Mouse (Mus musculus): Measurements from ENCODE around the gene Hbp1. TPM values are rescaled to one million over a fixed set of nuclear protein-coding genes. Genes with fewer than 3 reads are reported as not detected.

Hbp1 gene
- polyA plus RNA-seq, 1 experiment from 2014 or later, result 89.2 TPM

DNA sequence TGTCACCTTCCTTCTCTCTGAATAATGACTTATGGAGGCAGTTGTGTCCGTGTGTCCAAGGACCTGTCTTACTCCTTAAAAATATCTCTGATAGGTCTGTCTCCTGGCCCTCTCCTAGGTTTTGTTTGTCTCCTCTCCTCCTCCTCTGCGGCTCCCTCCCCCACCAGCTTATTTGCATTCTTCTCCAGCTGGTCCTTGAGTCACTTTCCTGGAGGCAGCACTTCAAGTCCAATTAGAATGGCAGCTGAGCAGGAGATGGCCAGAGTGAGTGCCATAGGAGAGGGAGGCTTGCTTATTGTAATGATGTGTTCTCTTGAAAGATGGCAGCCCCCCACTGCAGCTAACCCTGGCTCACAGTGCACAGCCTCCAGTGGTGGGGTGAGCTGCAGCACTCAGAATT, 54.4 kb downstream of the Hbp1 start:
- no peak for ATAC-seq
- 21% methylated on average over 2 of the region's 2 CpGs for WGBS

DNA sequence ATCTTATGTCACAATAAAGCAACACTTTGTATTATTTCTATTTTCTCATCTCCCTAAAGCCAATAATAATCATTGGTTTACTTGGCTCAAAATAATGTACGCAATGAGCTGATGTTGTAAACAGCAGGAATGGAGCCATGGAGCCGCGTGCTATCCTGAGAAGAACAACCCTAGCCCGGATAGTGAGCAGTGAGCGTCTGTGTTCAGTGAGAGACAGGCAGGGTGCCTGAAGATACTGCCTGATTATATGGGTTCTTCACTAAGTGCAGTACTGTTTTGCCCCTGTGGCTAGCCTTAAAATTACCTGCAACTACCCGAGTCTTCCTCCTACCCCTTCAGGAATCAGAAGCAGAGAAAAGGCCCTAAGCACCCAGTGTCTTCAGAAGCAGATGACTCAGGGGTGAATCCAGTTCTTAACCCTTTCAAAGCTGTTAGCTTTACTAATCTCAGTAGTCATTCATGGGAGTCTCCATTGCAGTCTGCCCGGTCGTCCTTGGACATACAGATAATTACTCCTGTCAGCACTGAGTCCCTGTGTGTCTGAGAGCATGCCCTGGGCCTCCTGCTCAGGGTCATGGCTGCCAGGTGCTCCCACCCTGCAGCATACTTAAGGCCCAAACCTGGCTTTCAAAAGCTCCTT, 55.1 kb downstream of the Hbp1 start:
- Histone ChIP-seq H3K4me2 (replicated peaks) (no peak overlapping the region), H3K4me1 (replicated peaks) (0 out of 2 replicates have a peak, but pooled peaks cover 7% of the 10 kb centered on the region), H3K4me3 (replicated peaks) (no peak overlapping the region), H3K9me3 (no peaks in the 10 kb centered on the region), H3K27ac (no peak overlapping the region), H3K27me3 (replicated peaks) (no peaks in the 10 kb centered on the region), H3K36me3 (no peaks in the 10 kb centered on the region), H3K9ac (no peak overlapping the region)
- ATAC-seq, result peak; percentile 66
- 43% methylated on average over 8 of the region's 8 CpGs for WGBS

More for the DNA sequence above, 54.4 kb downstream of the Hbp1 start:
- Histone ChIP-seq H3K4me2 (replicated peaks) (no peak overlapping the region), H3K36me3 (no peaks in the 10 kb centered on the region), H3K4me3 (replicated peaks) (no peak overlapping the region), H3K9me3 (no peaks in the 10 kb centered on the region), H3K27ac (no peak overlapping the region), H3K4me1 (replicated peaks) (0 out of 2 replicates have a peak, but pooled peaks cover 7% of the 10 kb centered on the region), H3K9ac (no peak overlapping the region), H3K27me3 (replicated peaks) (no peaks in the 10 kb centered on the region)

DNA sequence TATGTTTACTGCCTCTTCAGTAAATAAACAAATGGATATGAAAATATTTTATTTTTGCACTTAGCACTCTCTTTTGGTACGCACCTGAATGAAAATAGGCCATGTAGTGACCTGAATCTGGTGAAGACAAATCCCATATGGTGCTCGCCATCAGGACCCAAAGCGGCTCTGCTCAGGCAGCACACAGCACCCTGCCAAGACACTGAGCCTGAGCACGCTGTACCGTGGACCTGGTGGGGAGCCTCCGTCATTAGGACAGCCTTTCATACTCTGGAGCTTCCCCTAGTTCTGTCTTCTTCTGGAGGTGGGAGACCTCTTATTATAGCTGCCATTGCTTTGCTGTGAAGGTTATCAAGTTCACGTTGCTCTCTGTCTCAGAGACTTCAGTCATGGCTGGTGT, 57.6 kb downstream of the Hbp1 start:
- no peak overlapping the region for H3K4me3 ChIP-seq (replicated peaks)
- no peak for ATAC-seq
- H3K4me1 ChIP-seq (replicated peaks), result 0 out of 2 replicates have a peak, but pooled peaks cover 7% of the 10 kb centered on the region
- no peak overlapping the region for H3K4me2 ChIP-seq (replicated peaks)
- H3K9me3 ChIP-seq, result no peaks in the 10 kb centered on the region
- no peak overlapping the region for H3K27ac ChIP-seq
- no peaks in the 10 kb centered on the region for H3K27me3 ChIP-seq (replicated peaks)
- H3K9ac ChIP-seq, result no peak overlapping the region
- H3K36me3 ChIP-seq, result no peaks in the 10 kb centered on the region
- WGBS, result 88% methylated on average over 7 of the region's 7 CpGs

DNA sequence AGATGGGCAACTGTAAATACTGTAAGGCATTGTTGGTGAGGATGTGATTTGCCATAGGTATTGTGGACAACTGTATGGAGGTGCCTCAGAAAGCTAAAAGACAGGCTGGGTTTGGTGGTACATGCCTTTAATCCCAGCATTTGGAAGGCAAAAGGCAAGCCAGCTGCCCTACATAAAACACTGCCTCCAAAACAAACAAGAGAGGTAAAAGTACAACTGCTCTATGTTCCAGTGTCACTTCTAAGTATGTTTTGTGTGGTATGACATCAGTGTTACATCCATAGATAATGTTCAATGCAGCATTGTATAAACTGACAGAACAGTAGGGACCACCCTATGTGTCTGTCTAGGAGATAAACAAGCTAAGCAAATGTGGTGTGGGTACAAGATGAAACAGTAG, 58.3 kb downstream of the Hbp1 start:
- no peak overlapping the region for H3K4me2 ChIP-seq (replicated peaks)
- 0 out of 2 replicates have a peak, but pooled peaks cover 7% of the 10 kb centered on the region for H3K4me1 ChIP-seq (replicated peaks)
- H3K4me3 ChIP-seq (replicated peaks), result no peak overlapping the region
- no peak for ATAC-seq
- H3K36me3 ChIP-seq, result no peaks in the 10 kb centered on the region
- no peaks in the 10 kb centered on the region for H3K9me3 ChIP-seq
- H3K27me3 ChIP-seq (replicated peaks), result no peaks in the 10 kb centered on the region
- no peak overlapping the region for H3K9ac ChIP-seq
- no peak overlapping the region for H3K27ac ChIP-seq

DNA sequence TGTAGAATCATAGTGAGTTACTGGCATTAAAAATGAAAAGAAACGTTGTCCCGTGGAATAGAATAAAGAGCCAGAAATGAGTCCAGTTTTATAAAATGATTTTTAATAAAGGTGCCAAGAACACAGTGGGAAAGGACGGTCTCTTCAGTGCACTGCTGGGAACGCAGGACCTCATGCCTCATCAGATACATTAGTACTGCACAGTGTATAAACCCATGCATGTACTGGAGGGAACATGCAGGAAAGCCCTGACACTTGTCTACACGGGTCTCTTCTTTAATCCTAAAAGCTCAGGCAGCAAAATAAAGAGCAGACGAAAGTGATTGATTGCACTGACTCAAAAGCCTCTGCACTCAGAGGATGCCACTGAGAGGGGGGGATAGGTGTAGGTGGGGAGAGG, 59.6 kb downstream of the Hbp1 start:
- H3K4me3 ChIP-seq (replicated peaks), result no peak overlapping the region
- no peaks in the 10 kb centered on the region for H3K36me3 ChIP-seq
- 65% methylated on average over 6 of the region's 6 CpGs for WGBS
- H3K27ac ChIP-seq, result no peak overlapping the region
- H3K9me3 ChIP-seq, result no peaks in the 10 kb centered on the region
- no peak for ATAC-seq
- H3K4me1 ChIP-seq (replicated peaks), result 0 out of 2 replicates have a peak, but pooled peaks cover 3% of the 10 kb centered on the region
- no peak overlapping the region for H3K9ac ChIP-seq
- no peaks in the 10 kb centered on the region for H3K27me3 ChIP-seq (replicated peaks)
- no peak overlapping the region for H3K4me2 ChIP-seq (replicated peaks)

DNA sequence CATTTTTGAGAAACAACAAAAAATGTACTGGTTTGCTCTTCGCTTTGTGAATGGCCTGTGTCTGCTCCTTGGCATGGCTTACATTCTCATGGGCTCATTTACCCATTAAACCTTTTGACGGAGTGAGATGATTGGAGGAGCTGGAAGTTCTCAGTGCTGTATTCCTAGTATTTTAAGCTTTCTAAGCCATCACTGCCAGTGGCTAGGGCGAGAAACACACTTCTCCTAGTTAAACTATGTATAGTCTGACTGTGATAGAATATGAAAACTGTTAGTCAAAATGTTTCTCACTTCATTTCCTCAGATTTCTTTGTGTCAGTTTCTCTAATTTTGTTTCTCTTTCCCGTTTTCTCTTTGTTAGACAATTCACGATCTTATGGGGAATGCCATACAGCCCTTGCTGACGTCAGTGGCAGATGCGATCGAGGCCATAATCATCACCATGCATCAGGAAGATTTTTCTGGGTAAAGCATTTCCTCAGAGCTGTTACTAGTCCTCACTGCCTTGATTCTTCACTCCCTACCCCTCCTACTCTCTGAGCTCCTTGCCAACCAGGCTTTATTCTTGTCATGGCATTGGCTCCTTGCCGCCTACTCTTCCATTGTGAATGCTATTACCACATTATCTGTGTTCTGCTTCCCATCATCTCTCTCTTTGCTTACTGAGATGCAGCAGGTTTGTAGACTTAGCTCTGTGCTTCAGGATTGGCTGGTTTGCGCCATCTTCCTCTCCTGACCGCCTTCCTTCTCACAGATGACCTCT, 64.3 kb downstream of the Hbp1 start:
- Histone ChIP-seq H3K27ac (no peak overlapping the region), H3K9me3 (no peaks in the 10 kb centered on the region), H3K4me2 (replicated peaks) (no peak overlapping the region), H3K36me3 (no peaks in the 10 kb centered on the region), H3K9ac (no peak overlapping the region), H3K4me3 (replicated peaks) (no peak overlapping the region), H3K27me3 (replicated peaks) (no peaks in the 10 kb centered on the region), H3K4me1 (replicated peaks) (no peaks in the 10 kb centered on the region)
- WGBS, result 93% methylated on average over 11 of the region's 11 CpGs
- ATAC-seq, result no peak

DNA sequence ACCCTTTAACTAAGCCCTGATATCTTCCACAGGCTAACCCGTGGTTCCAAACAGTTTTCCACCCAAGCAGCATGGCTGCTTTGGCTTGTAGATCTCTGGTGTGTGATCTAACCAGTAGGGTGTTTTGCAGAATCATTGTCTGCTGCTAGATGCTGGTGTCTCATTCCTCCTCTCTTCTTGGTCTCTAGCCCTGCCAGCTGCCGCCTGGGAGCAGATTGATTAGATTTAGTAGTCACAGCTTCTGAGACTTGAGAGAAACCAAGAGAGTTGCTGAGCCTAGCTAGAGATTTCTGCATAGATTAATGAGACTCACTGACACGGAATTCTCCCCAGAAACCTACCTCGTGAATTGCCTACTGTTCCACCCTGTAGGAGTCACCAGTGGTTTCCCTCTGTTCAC, 65.3 kb downstream of the Hbp1 start:
- no peak overlapping the region for H3K4me3 ChIP-seq (replicated peaks)
- ATAC-seq, result no peak
- H3K4me2 ChIP-seq (replicated peaks), result no peak overlapping the region
- H3K4me1 ChIP-seq (replicated peaks), result no peaks in the 10 kb centered on the region
- H3K27ac ChIP-seq, result no peak overlapping the region
- H3K9ac ChIP-seq, result no peak overlapping the region
- no peaks in the 10 kb centered on the region for H3K27me3 ChIP-seq (replicated peaks)
- no peaks in the 10 kb centered on the region for H3K36me3 ChIP-seq
- WGBS, result 78% methylated on average over 4 of the region's 4 CpGs
- no peaks in the 10 kb centered on the region for H3K9me3 ChIP-seq

DNA sequence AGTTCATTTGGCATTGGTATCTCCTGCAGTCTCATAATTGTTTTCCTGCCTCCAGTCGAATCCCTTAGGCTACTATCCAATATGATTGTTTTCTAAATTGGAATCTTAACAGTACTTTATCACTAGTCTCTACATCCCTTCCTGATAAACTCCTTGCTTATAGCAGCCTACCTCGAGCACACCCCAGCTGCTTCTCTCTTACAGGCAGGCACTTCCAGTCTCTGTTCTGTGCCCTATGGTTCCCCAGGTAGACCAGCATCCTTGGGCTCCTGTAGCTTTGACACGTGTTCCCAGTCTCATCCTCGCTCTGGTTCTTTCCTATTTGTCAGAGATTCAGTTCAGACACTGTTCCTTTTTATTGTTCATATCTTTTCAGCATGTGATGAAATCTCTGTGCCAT, 66.0 kb downstream of the Hbp1 start:
- Histone ChIP-seq H3K36me3 (no peaks in the 10 kb centered on the region), H3K4me3 (replicated peaks) (no peak overlapping the region), H3K9me3 (no peaks in the 10 kb centered on the region), H3K4me2 (replicated peaks) (no peak overlapping the region), H3K27me3 (replicated peaks) (no peaks in the 10 kb centered on the region), H3K4me1 (replicated peaks) (no peaks in the 10 kb centered on the region), H3K27ac (no peak overlapping the region), H3K9ac (no peak overlapping the region)
- no peak for ATAC-seq
- WGBS, result 84% methylated on average over 4 of the region's 4 CpGs

DNA sequence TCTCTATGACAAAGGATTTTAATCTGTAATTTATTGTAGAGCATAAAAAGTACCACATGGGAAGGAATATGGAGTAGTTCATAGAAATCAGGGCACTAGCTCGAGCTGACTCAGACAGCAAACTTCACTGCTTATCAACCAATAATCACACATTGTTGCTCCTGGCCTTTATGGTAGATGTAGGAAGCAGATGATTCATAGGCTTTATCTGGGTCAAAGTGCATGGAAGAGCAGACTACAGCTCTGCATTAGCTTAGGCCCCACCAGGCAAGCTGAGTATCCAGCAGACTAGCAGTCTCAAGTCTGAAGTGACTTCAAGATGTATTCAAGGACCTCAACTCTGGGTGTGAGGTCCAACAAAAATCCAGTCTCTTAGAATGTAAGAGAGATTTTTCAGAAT, 67.6 kb downstream of the Hbp1 start:
- Histone ChIP-seq H3K9ac (no peak overlapping the region), H3K4me3 (replicated peaks) (no peak overlapping the region), H3K4me1 (replicated peaks) (no peaks in the 10 kb centered on the region), H3K36me3 (no peaks in the 10 kb centered on the region), H3K27ac (no peak overlapping the region), H3K9me3 (no peaks in the 10 kb centered on the region), H3K4me2 (replicated peaks) (no peak overlapping the region), H3K27me3 (replicated peaks) (no peaks in the 10 kb centered on the region)
- peak; percentile 97 for ATAC-seq
- 29% methylated on average over 1 of the region's 1 CpGs for WGBS

DNA sequence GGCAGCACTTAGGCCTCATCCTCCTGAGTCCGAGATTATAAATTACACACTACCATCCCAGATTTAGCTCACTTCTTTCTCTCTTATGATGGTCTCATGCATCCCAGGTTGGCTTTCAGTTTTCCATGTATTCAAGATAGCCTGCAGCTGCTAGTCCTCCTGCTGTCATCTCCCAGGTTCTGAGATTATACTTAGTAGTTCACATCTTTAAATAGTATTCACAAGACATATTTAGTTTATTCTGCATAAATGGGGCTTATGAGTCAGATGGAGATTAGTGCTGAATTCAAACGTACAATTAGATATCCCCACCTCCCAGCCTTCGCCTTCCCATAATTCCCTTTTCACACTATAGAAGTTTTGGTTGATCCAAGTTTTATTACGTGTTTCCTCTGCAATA, 73.6 kb downstream of the Hbp1 start:
- Histone ChIP-seq H3K27me3 (replicated peaks) (no peaks in the 10 kb centered on the region), H3K4me1 (replicated peaks) (no peaks in the 10 kb centered on the region), H3K9ac (no peak overlapping the region), H3K27ac (no peak overlapping the region), H3K4me2 (replicated peaks) (no peak overlapping the region), H3K36me3 (no peaks in the 10 kb centered on the region), H3K9me3 (no peaks in the 10 kb centered on the region), H3K4me3 (replicated peaks) (no peak overlapping the region)
- 83% methylated on average over 4 of the region's 4 CpGs for WGBS
- ATAC-seq, result no peak

Other genes starting within 250 kb of the Hbp1 start
- 3.6 and 5.1 TPM in 2 replicates for gene Gpr22, start 236.6 kb downstream of the Hbp1 start, polyA plus RNA-seq (2015; fragmentation: Nextera tagmentation; extraction: Ambion mirVana)
- 17.0 and 17.9 TPM in 2 replicates for gene Prkar2b, start 110.8 kb upstream of the Hbp1 start, polyA plus RNA-seq (2015; fragmentation: Nextera tagmentation; extraction: Ambion mirVana)